Mouse (Mus musculus) brain, embryonic 14.5 days (tissue): ENCODE data around the gene Ppm1k.

Source experiments
- CTCF ChIP-seq: fragments of 200-500 bp; IDR thresholded peaks from 2 replicates; pipeline ENCODE4 v1.5.1; 2012; ENCODE audit warnings: inconsistent platforms, mild to moderate bottlenecking, moderate library complexity, borderline replicate concordance; ENCODE audit not compliant: insufficient read depth, insufficient read length; ENCODE audit errors: extremely low read depth
- POLR2A ChIP-seq: fragments of 200-500 bp; IDR thresholded peaks from 2 replicates; pipeline ENCODE4 v1.6.1; 2012; ENCODE audit warnings: mild to moderate bottlenecking, inconsistent platforms, borderline replicate concordance; ENCODE audit not compliant: poor library complexity, insufficient read depth, insufficient read length, severe bottlenecking; ENCODE audit errors: extremely low read depth

DNA sequence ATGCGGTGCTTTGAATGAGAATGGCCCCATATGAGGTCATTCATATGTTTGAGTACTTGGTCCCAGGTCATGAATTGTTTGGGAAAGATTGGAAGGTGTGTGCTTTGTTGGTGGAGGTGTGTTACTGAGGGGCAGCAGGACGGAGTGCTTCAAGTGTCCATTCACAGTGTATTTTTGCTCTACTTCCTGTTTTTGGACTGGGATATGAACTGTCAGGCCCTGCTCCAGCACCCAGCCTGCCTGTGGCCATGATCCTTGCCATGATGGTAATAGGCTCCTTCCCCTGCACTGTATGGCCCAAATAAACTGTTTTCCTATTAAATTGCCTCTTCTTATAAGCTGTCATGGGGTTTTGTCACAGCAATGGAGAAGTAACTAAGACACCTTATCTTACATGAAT is 36.1 kb downstream of the Ppm1k start:
- no peak for TF ChIP-seq CTCF
- TF ChIP-seq POLR2A: no peak
